Mouse (Mus musculus): ENCODE results near the gene Hspb9. TPM values are rescaled to one million over a fixed set of nuclear protein-coding genes. Genes with fewer than 3 reads are reported as not detected.

Hspb9 gene
- polyA plus RNA-seq, 1 experiment from 2014 or later = not detected

DNA sequence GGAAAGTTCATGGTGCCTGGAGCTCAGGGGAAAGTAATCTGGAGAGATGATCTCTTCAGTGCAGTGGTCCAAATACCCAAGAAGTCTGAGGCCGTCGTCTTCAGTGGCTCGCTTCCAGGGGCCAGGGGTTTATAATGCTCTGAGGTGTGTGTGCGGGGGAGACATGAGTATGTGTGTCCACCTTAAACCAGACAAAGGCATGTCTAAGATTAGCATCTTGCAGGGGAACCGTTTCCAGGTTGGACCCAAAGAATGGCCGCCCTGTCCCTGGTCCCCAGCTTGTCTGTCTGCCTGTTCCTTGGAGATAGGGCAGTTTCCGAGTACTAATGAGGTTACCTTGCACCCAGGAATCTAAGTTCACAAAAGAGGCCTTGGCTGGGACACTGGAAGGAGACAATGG, 49.2 kb downstream of the Hspb9 start, which contains the start of gene Hcrt:
TSS of gene Hcrt (minus strand) at position 101 of the 400 bp plus-strand sequence.
- peak within 1 kb of the TSS; percentile 41 for H3K9ac ChIP-seq (ENCODE audit: low read depth, low read length)
- H3K27me3 ChIP-seq (replicated peaks; ENCODE audit: control insufficient read depth, insufficient read depth, low read length) = peaks cover 43% of the 10 kb centered on the region
- no peaks in the 10 kb centered on the region for H3K36me3 ChIP-seq (ENCODE audit: control insufficient read depth, insufficient read depth, low read length)
- H3K4me2 ChIP-seq (ENCODE audit: low read depth, low read length) = peak within 1 kb of the TSS; percentile 59
- H3K27ac ChIP-seq (replicated peaks; ENCODE audit: low read depth, low read length) = no peak within 1 kb of the TSS
- no peak for ATAC-seq (ENCODE audit: low read depth)
- DNase-seq (ENCODE audit: low spot score) = no peak
- H3K4me3 ChIP-seq (ENCODE audit: low read depth, low read length) = peak within 1 kb of the TSS; percentile 32
- H3K4me1 ChIP-seq (ENCODE audit: control insufficient read depth, insufficient read depth, low read length) = 0 out of 2 replicates have a peak, but pooled peaks cover 6% of the 10 kb centered on the region
- 82% methylated on average over 7 of the region's 7 CpGs for WGBS
- H3K9me3 ChIP-seq (ENCODE audit: control insufficient read depth, low read length) = no peaks in the 10 kb centered on the region

Other genes starting within 250 kb of the Hspb9 start
- 11.7 and 11.9 TPM in 2 replicates for gene Klhl11, start 241.1 kb upstream of the Hspb9 start, polyA plus RNA-seq (2014; fragmentation: Nextera tagmentation; extraction: Ambion mirVana)
- 114 and 148 TPM in 2 replicates for gene Acly, start 185.8 kb upstream of the Hspb9 start, polyA plus RNA-seq (2014; fragmentation: Nextera tagmentation; extraction: Ambion mirVana)
- gene Ttc25, start 168.2 kb upstream of the Hspb9 start, polyA plus RNA-seq (2014; fragmentation: Nextera tagmentation; extraction: Ambion mirVana) = 1.4 and 2.4 TPM in 2 replicates
- gene Cnp, start 138.9 kb upstream of the Hspb9 start, polyA plus RNA-seq (2014; fragmentation: Nextera tagmentation; extraction: Ambion mirVana) = 33.6 and 37.3 TPM in 2 replicates
- 67.1 and 81.0 TPM in 2 replicates for gene Nkiras2, start 94.6 kb upstream of the Hspb9 start, polyA plus RNA-seq (2014; fragmentation: Nextera tagmentation; extraction: Ambion mirVana)
- 58.2 and 64.5 TPM in 2 replicates for gene Dnajc7, start 93.7 kb upstream of the Hspb9 start, polyA plus RNA-seq (2014; fragmentation: Nextera tagmentation; extraction: Ambion mirVana)
- gene Zfp385c, start 21.4 kb upstream of the Hspb9 start, polyA plus RNA-seq (2014; fragmentation: Nextera tagmentation; extraction: Ambion mirVana) = 1.7 TPM in 2 replicates
- gene Dhx58, start 9.6 kb upstream of the Hspb9 start, polyA plus RNA-seq (2014; fragmentation: Nextera tagmentation; extraction: Ambion mirVana) = 1.7 and 2.0 TPM in 2 replicates
- 50.6 and 52.9 TPM in 2 replicates for gene Kat2a, start 1.4 kb upstream of the Hspb9 start, polyA plus RNA-seq (2014; fragmentation: Nextera tagmentation; extraction: Ambion mirVana)
- 70.7 and 73.9 TPM in 2 replicates for gene Rab5c, start 24.4 kb downstream of the Hspb9 start, polyA plus RNA-seq (2014; fragmentation: Nextera tagmentation; extraction: Ambion mirVana)
- 0.41 and 0.64 TPM in 2 replicates for gene Kcnh4, start 46.1 kb downstream of the Hspb9 start, polyA plus RNA-seq (2014; fragmentation: Nextera tagmentation; extraction: Ambion mirVana)
- not detected in 2 replicates for gene Hcrt, start 49.1 kb downstream of the Hspb9 start, polyA plus RNA-seq (2014; fragmentation: Nextera tagmentation; extraction: Ambion mirVana)
- 3.6 and 4.4 TPM in 2 replicates for gene Ghdc, start 57.1 kb downstream of the Hspb9 start, polyA plus RNA-seq (2014; fragmentation: Nextera tagmentation; extraction: Ambion mirVana)
- gene Stat5b, start 136.9 kb downstream of the Hspb9 start, polyA plus RNA-seq (2014; fragmentation: Nextera tagmentation; extraction: Ambion mirVana) = 24.5 and 27.6 TPM in 2 replicates
- gene Stat5a, start 145.5 kb downstream of the Hspb9 start, polyA plus RNA-seq (2014; fragmentation: Nextera tagmentation; extraction: Ambion mirVana) = 8.2 and 9.2 TPM in 2 replicates
- 71.4 and 82.9 TPM in 2 replicates for gene Stat3, start 225.7 kb downstream of the Hspb9 start, polyA plus RNA-seq (2014; fragmentation: Nextera tagmentation; extraction: Ambion mirVana)